Mouse (Mus musculus) C3H10T1/2 (cell line): Measurements from ENCODE around the gene Tecpr2. TPM values are rescaled to one million over a fixed set of nuclear protein-coding genes. Genes with fewer than 3 reads are reported as not detected.

ENCODE experiments used
- polyA plus RNA-seq, 2 experiments: library from polyadenylated mRNA; unstranded; fragments of >200 nt; fragmentation: generic; extraction: Trizol; gene quantifications; one replicate each; pipeline ENCODE4 v1.2.1; 2012; ENCODE audit warnings: missing spikeins in 2 of 2

Tecpr2 gene
- 1 to 10 TPM in 1 of 2 experiments, under 1 TPM in 1; 0.44 to 3.1 TPM for polyA plus RNA-seq

DNA sequence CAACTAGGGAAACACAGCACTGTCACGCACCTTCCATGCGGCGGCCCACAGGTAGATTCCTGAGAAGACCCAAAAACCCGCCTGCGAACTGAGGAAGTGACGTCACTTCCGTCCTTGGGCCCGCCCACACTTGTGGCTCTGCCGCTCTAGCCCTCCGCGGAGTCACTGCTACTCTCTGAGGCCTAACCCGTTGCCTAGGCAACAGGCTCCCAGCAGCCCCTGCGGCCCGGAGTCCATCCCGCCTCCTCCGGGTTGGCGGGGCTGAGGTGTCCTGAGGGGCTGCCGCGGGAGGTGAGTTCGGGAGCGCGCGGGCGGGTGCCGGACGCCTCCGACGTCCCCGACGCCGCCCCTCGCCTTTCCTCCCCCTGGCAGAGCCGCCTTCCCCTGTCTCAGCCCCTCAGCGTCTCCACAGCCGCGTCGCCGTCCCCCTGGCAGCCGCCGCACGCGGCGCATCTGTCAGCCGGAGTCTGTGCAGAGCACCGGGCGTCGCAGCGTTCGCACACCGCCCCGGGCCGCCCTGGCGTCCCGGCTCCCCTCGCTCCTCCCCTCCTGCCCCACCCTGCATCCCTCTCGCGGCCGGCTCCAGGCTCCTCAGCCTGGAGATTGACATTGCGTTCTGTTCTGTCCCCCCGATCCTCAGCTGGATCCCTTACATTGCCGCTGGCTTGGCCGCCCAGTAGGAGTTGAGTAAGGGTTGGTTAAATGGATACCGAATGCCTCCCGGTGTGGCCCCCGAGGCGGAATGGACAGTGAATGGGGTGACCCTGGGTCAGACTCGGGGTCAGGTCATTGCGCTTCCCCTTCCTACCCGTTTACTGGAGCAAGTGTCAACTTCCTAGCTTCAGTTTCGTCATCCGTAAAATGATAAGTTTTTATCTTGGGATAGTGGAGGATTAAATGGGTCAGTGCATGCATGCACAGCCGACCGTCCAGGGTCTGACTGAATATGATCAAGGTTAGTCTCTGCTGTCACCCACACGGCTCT is at the start of gene Tecpr2, which contains the start of gene Cinp:
Tecpr2 (plus strand) TSS at position 229 of the 985 bp plus-strand sequence.
Cinp (minus strand) TSS at position 110 of the 985 bp plus-strand sequence.

GRCm38 (mm10) chr12:110840348-110841198 is 48.5 kb upstream of the Tecpr2 start, which contains the start of gene Mok:
Gene Mok (minus strand): TSS chr12:110840939.

GRCm38 (mm10) chr12:110850010-110850928 is 38.8 kb upstream of the Tecpr2 start, which contains the start of gene Zfp839:
Gene Zfp839 (plus strand): TSS chr12:110850253.

DNA sequence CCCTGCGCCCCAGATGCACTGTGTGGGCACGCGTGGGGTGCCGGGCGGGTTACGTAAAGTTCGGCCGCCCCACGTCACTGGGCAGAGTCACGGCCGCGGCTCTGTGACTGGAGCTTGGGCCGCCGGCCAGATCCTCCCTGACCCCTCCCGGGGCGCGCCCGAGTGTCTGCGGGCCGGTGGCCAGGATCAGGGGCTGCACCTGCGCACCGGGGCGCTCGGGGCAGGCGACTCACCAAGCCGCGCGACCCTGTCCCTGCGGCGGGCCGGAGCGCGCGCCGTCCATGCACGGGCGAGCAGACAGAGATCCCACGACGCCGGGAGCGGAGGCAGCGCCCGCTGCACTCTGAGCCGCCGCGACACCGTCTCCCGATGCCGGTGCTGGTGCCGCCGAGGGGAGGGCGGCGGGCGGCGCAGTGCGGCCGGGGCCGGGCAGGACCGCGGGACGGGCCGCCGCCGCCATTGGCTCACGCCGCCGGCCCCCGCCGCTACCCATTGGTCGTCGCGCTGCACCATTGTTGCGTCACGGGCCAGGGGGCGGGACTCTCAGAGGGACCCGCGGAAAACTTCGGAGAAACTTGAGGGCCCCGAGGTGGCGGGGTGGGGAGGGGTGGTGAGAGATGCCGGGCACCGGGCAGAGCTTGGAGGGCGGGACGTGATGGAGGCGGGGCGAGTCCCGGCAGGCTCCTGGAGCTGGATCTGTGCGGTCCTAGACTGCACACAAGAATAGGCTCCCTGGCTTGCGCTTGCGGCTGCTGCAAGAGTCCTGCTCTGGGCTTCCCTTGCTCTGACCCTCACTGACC is 89.7 kb downstream of the Tecpr2 start, which contains the start of gene Ankrd9:
Ankrd9 (minus strand) TSS at position 434 of the 800 bp plus-strand sequence.

Other genes starting within 250 kb of the Tecpr2 start
- under 1 TPM in 1 of 2 experiments, not detected in 1; 0.06 TPM for gene 1700001K19Rik, start 206.6 kb upstream of the Tecpr2 start, polyA plus RNA-seq
- 10 to 100 TPM; 60.2 to 64.2 TPM for gene Hsp90aa1, start 186.5 kb upstream of the Tecpr2 start, polyA plus RNA-seq
- gene Wdr20, start 151.3 kb upstream of the Tecpr2 start, polyA plus RNA-seq = 10 to 100 TPM in 1 of 2 experiments, under 1 TPM in 1; 0.98 to 11.8 TPM
- gene Mok, start 48.3 kb upstream of the Tecpr2 start, polyA plus RNA-seq = 1 to 10 TPM; 2.0 to 5.1 TPM
- gene Zfp839, start 39.0 kb upstream of the Tecpr2 start, polyA plus RNA-seq = 1 to 10 TPM in 1 of 2 experiments, under 1 TPM in 1; 0.48 to 4.0 TPM
- 10 to 100 TPM; 39.8 to 40.9 TPM for gene Cinp, start 119 bp upstream of the Tecpr2 start, polyA plus RNA-seq
- gene Ankrd9, start 89.8 kb downstream of the Tecpr2 start, polyA plus RNA-seq = 10 to 100 TPM; 11.3 to 12.7 TPM
- gene Rcor1, start 150.1 kb downstream of the Tecpr2 start, polyA plus RNA-seq = 1 to 10 TPM in 1 of 2 experiments, under 1 TPM in 1; 0.51 to 8.3 TPM